Mouse (Mus musculus) cerebellum, adult 2 months (tissue): Measurements from ENCODE around the gene Fen1. TPM values are rescaled to one million over a fixed set of nuclear protein-coding genes. Genes with fewer than 3 reads are reported as not detected.

Experiments
- DNase-seq, 2 experiments: peaks; one replicate each; pipeline ENCODE4 v3.0.0; 2021
- H3K27ac ChIP-seq: fragments of 200-500 bp; 2 replicates; pipeline ENCODE4 v1.5.1; 2012; ENCODE audit warnings: low read length, control low read depth, inconsistent platforms; ENCODE audit not compliant: insufficient read depth
- H3K27me3 ChIP-seq: fragments of 200-500 bp; 2 replicates; pipeline ENCODE4 v1.6.1; 2012; ENCODE audit warnings: inconsistent platforms, mild to moderate bottlenecking, low read length, moderate library complexity; ENCODE audit not compliant: control insufficient read depth, insufficient read depth
- H3K4me1 ChIP-seq: fragments of 200-500 bp; 2 replicates; pipeline ENCODE4 v1.6.1; 2011; ENCODE audit warnings: low read length; ENCODE audit not compliant: control insufficient read depth, insufficient read depth
- H3K4me3 ChIP-seq: fragments of 200-500 bp; replicated peaks from 2 replicates; pipeline ENCODE3; 2011; ENCODE audit warnings: mild to moderate bottlenecking, low read depth, low read length, control low read depth; ENCODE audit not compliant: insufficient read depth
- CTCF ChIP-seq: fragments of 200-500 bp; IDR thresholded peaks from 2 replicates; pipeline ENCODE4 v1.5.1; 2011; ENCODE audit warnings: low read depth, mild to moderate bottlenecking, control low read depth, low read length, moderate library complexity, borderline replicate concordance; ENCODE audit not compliant: insufficient read depth
- POLR2A ChIP-seq: fragments of 200-500 bp; IDR thresholded peaks from 2 replicates; pipeline ENCODE4 v1.6.1; 2011; ENCODE audit warnings: low read length, control low read depth, borderline replicate concordance; ENCODE audit not compliant: insufficient read depth
- WGBS: fragments of 180-500 bp; shearing (Covaris S2); methylation state at CpG from one replicate; pipeline ENCODE4 v1.1.7; 2018; 5-methylcytosine and 5-hydroxymethylcytosine counted together
- polyA plus RNA-seq: library from polyadenylated mRNA; depleted of rRNA; stranded (reverse); fragments of >200 nt; gene quantifications from 2 replicates; pipeline ENCODE4 v1.2.3, GENCODE M21; 2012

The Fen1 gene
- polyA plus RNA-seq, 1 experiment = 19.9 TPM

- WGBS = 36% methylated on average over 5 of the region's 5 CpGs
- no peak for TF ChIP-seq CTCF
- TF ChIP-seq POLR2A = no peak
- no peak overlapping the region for H3K27ac ChIP-seq
Observed at GRCm38 (mm10) chr19:10195252-10195651, 8.7 kb downstream of the Fen1 start.

GRCm38 (mm10) chr19:10194337-10194736 lies 9.6 kb downstream of the Fen1 start:
- DNase-seq = no peak
- Histone ChIP-seq H3K27ac (no peak overlapping the region), H3K4me1 (no peaks in the 10 kb centered on the region), H3K4me3 (no peak overlapping the region), H3K27me3 (no peaks in the 10 kb centered on the region)
- 78% methylated on average over 11 of the region's 11 CpGs for WGBS
- TF ChIP-seq POLR2A (no peak), CTCF (no peak)

More at GRCm38 (mm10) chr19:10195252-10195651, 8.7 kb downstream of the Fen1 start:
- Histone ChIP-seq H3K4me3 (no peak overlapping the region), H3K27me3 (no peaks in the 10 kb centered on the region), H3K4me1 (no peaks in the 10 kb centered on the region)
- DNase-seq = no peak

GRCm38 (mm10) chr19:10191326-10191725 lies 12.6 kb downstream of the Fen1 start:
- WGBS = 78% methylated on average over 7 of the region's 7 CpGs
- Histone ChIP-seq H3K4me1 (peaks cover 11% of the 10 kb centered on the region), H3K4me3 (no peak overlapping the region), H3K27me3 (no peaks in the 10 kb centered on the region), H3K27ac (no peak overlapping the region)
- no peak for DNase-seq
- TF ChIP-seq CTCF (no peak), POLR2A (no peak)

DNA sequence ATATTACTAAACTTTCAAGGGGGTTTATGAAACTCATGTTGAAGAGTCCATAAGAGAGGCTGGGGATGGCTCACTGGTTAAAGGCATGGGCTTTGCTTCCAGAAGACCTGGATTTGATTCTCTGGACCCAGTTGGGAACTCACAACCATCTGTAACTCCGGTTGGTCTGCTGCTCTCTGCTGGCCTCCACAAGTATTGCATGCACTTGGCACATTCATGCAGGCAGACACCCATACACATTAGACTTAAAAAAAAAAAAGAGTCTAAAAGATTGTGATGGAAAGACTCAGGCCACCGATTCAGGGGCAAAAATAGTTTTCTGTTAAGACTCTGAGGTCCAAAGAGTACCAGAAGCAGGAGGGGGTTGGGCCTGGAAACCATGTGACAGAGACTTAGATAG lies 13.2 kb downstream of the Fen1 start:
- H3K4me1 ChIP-seq = peaks cover 11% of the 10 kb centered on the region
- peak; percentile 42 to 53 for DNase-seq
- H3K27ac ChIP-seq = no peak overlapping the region
- no peak for TF ChIP-seq POLR2A
- peak; percentile 57; the same call in 1 of the 2 replicates for TF ChIP-seq CTCF
- H3K27me3 ChIP-seq = no peaks in the 10 kb centered on the region
- WGBS = 43% methylated on average over 2 of the region's 2 CpGs
- no peak overlapping the region for H3K4me3 ChIP-seq

GRCm38 (mm10) chr19:10189940-10190339 lies 14.0 kb downstream of the Fen1 start:
- H3K4me3 ChIP-seq = no peak overlapping the region
- H3K4me1 ChIP-seq = peaks cover 11% of the 10 kb centered on the region
- 79% methylated on average over 8 of the region's 8 CpGs for WGBS
- TF ChIP-seq POLR2A (no peak), CTCF (no peak)
- no peak for DNase-seq
- H3K27ac ChIP-seq = no peak overlapping the region
- no peaks in the 10 kb centered on the region for H3K27me3 ChIP-seq

- TF ChIP-seq CTCF (no peak), POLR2A (no peak)
- no peaks in the 10 kb centered on the region for H3K27me3 ChIP-seq
- peaks cover 13% of the 10 kb centered on the region for H3K4me1 ChIP-seq
- WGBS = 78% methylated on average over 6 of the region's 6 CpGs
- DNase-seq = no peak
- no peak overlapping the region for H3K4me3 ChIP-seq
- H3K27ac ChIP-seq = no peak overlapping the region
Observed at GRCm38 (mm10) chr19:10189022-10189421, 14.9 kb downstream of the Fen1 start.

DNA sequence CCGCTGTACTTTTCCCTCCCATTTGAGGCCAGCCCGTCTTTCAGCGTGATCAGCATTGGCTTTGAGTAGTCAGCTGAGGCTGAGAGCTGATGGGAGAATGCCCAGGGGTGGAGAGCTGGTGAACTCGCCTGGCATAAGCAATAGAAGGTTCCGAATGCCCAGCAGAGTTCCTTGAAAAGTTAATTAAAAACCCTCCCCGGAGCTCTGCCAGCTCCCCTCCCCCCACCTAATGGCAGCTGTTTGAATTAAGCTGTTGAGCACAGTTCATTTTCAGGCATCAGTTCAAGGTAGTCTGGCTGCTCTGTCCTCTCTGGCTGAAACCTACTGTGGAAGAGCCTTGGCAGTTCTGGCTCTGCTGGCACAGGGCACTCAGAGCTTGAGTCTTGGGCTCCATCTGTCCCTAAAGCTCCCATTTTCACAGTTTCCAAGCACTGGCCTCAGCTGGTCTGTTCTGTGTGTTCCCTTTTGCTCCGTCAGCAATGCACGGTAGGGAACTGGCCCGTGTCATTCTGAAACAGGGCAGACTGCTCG lies 15.6 kb downstream of the Fen1 start:
- no peak overlapping the region for H3K4me3 ChIP-seq
- WGBS = 4% methylated on average over 10 of the region's 10 CpGs
- H3K27ac ChIP-seq = 0 out of 2 replicates have a peak overlapping the region, but pooled peaks have one; percentile 8
- H3K27me3 ChIP-seq = no peaks in the 10 kb centered on the region
- H3K4me1 ChIP-seq = peaks cover 15% of the 10 kb centered on the region
- peak; percentile 75 to 88 for DNase-seq
- no peak for TF ChIP-seq POLR2A
- no peak for TF ChIP-seq CTCF

- 71% methylated on average over 8 of the region's 8 CpGs for WGBS
- Histone ChIP-seq H3K4me1 (peaks cover 15% of the 10 kb centered on the region), H3K27me3 (no peaks in the 10 kb centered on the region), H3K27ac (no peak overlapping the region), H3K4me3 (no peak overlapping the region)
- no peak for DNase-seq
- no peak for TF ChIP-seq POLR2A
- TF ChIP-seq CTCF = no peak
Observed at GRCm38 (mm10) chr19:10186569-10186968, 17.4 kb downstream of the Fen1 start.

DNA sequence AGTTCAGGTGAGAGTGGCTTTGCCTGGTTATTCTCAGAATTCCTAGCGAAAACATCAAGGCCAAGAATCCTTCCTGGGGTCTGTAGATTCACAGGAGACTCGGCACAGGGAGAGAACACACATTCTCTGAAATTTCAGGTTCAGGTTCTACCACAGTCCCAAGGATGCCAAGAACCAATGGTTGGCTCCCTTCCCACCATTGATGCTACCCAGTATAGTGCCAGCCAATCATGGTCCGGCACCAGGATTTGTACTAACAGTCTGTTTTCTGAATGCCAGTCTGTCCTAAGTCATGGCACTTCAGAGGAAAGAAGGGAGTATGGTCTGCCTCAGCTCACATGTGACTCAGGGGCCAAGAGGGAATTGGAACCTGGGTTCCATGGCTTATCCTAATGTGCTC lies 18.1 kb downstream of the Fen1 start:
- no peaks in the 10 kb centered on the region for H3K27me3 ChIP-seq
- no peak for TF ChIP-seq POLR2A
- no peak for TF ChIP-seq CTCF
- H3K27ac ChIP-seq = no peak overlapping the region
- H3K4me3 ChIP-seq = no peak overlapping the region
- H3K4me1 ChIP-seq = peaks cover 15% of the 10 kb centered on the region
- WGBS = 79% methylated on average over 3 of the region's 3 CpGs
- no peak for DNase-seq
